Mouse (Mus musculus): ENCODE measurements around the gene Slc27a4. TPM values are rescaled to one million over a fixed set of nuclear protein-coding genes. Genes with fewer than 3 reads are reported as not detected.
"Not testable (repeated sequence)": the region's sequence is repeated elsewhere in the genome, so short reads cannot be mapped to it uniquely, and the experiment has no call there.

Gene Slc27a4
- polyA plus RNA-seq, 1 experiment from 2014 or later = 20.8 TPM

DNA sequence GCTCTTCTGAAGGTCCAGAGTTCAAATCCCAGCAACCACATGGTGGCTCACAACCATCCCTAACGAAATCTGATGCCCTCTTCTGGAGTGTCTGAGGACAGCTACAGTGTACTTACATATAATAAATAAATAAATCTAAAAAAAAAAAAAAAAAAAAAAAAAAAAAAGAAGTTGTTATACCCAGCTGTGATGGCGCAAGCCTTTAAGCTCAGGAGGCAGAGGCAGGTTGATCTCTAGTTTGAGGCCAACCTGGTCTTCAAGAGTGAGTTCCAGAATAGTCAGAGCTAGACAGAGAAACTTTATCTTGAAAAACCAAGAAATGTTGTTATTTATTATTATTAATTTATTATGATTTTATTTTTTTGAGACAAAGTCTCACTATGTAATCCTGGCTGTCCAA lies 21.2 kb upstream of the Slc27a4 start:
- ATAC-seq (ENCODE audit: insufficient read depth, low FRiP score, low TSS enrichment); H3K27ac ChIP-seq (ENCODE audit: low read depth, low read length); H3K9me3 ChIP-seq (ENCODE audit: control insufficient read depth, low read length); H3K27me3 ChIP-seq (ENCODE audit: control insufficient read depth, insufficient read depth, low read length); H3K4me2 ChIP-seq (ENCODE audit: low read depth); H3K4me3 ChIP-seq (ENCODE audit: low read depth, low read length); H3K9ac ChIP-seq (ENCODE audit: low read length); DNase-seq (ENCODE audit: low spot score); H3K4me1 ChIP-seq (ENCODE audit: control insufficient read depth, insufficient read depth, low read length): not testable (repeated sequence)
- 97% methylated on average over 2 of the region's 2 CpGs for WGBS
- peaks cover 48% of the 10 kb centered on the region for H3K36me3 ChIP-seq (ENCODE audit: control insufficient read depth, insufficient read depth, low read length)

DNA sequence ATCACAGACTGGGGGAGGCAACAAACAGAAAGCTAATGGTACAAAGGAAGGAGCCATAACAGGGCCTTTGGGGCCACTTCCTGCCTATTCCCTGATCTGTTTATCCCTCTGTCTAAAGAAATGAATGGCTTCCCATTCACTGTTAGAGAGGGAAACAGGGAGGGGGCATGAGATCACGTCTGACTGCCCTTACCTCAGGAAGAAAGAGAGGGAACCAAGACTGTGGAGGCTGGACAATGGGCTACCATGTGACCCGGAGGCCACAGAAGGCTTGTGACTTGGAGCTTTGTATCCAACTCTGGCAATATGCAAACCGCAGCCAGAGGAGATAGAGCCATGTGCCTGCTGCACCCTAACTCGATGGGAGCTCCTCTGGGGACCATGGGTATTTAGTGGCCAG lies 18.1 kb upstream of the Slc27a4 start:
- ATAC-seq (ENCODE audit: insufficient read depth, low FRiP score, low TSS enrichment) (no peak), DNase-seq (ENCODE audit: low spot score) (no peak)
- 69% methylated on average over 4 of the region's 4 CpGs for WGBS
- peaks cover 34% of the 10 kb centered on the region for H3K36me3 ChIP-seq (ENCODE audit: control insufficient read depth, insufficient read depth, low read length)
- no peaks in the 10 kb centered on the region for H3K27me3 ChIP-seq (ENCODE audit: control insufficient read depth, insufficient read depth, low read length)
- peaks cover 6% of the 10 kb centered on the region; the same call in 1 of the 2 replicates for H3K4me1 ChIP-seq (ENCODE audit: control insufficient read depth, insufficient read depth, low read length)
- no peak overlapping the region for H3K27ac ChIP-seq (ENCODE audit: low read depth, low read length)
- no peaks in the 10 kb centered on the region for H3K9me3 ChIP-seq (ENCODE audit: control insufficient read depth, low read length)
- H3K4me2 ChIP-seq (ENCODE audit: low read depth) = no peak overlapping the region
- H3K9ac ChIP-seq (ENCODE audit: low read length) = no peak overlapping the region
- H3K4me3 ChIP-seq (ENCODE audit: low read depth, low read length) = no peak overlapping the region

DNA sequence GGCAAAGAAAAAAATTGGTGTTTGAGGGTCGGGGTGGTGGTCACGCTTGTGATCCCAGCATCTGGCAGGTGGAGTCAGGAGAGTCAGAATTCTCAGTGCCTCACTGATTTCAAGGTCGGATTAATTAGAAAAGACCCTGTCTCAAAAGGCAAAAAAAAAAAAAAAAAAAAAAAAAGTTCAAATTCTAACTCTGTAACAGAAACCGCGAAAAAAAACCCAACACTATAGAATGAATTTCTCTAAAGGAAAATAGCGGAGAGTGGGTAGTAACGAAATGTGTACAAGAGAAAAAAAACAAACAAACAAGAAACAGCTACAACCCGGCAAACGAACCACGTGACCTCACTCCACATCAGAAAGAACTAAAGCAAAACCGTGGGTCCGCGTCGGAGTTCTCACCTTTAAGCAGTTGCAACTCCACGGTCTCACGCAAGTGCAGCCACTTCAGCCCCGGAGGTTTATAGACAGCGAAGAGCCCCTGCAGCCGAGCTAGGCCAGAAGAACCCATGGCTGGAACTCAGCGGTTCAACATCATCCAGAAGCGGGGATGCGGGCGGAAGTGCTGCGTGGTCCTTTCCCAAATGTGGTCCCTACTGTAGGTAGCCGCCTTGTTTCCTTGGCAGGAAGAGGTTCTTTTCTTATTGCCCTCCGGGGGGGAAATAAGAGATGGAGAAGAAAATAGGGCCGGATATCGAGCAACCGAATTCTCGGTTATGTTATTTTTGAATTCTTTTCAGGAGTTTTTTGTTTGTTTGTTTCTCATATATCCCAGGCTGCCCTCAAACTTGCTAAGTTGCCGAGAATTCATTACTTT lies 15.1 kb upstream of the Slc27a4 start, which contains the start of gene Coq4:
TSS of gene Coq4 (plus strand) at position 390 of the 814 bp plus-strand sequence.
- peaks cover 20% of the 10 kb centered on the region for H3K36me3 ChIP-seq (ENCODE audit: control insufficient read depth, insufficient read depth, low read length)
- peak within 1 kb of the TSS; percentile 57 for H3K4me2 ChIP-seq (ENCODE audit: low read depth)
- peak within 1 kb of the TSS; percentile 72 for H3K9ac ChIP-seq (ENCODE audit: low read length)
- H3K27ac ChIP-seq (ENCODE audit: low read depth, low read length) = no peak within 1 kb of the TSS
- H3K4me3 ChIP-seq (ENCODE audit: low read depth, low read length) = peak within 1 kb of the TSS; percentile 69
- DNase-seq (ENCODE audit: low spot score) = peak; percentile 89
- H3K4me1 ChIP-seq (ENCODE audit: control insufficient read depth, insufficient read depth, low read length) = peaks cover 6% of the 10 kb centered on the region; the same call in 1 of the 2 replicates
- peak; percentile 72; the same call in 1 of the 2 replicates for ATAC-seq (ENCODE audit: insufficient read depth, low FRiP score, low TSS enrichment)
- no peaks in the 10 kb centered on the region for H3K27me3 ChIP-seq (ENCODE audit: control insufficient read depth, insufficient read depth, low read length)
- H3K9me3 ChIP-seq (ENCODE audit: control insufficient read depth, low read length) = no peaks in the 10 kb centered on the region
- 2% methylated on average over 31 of the region's 31 CpGs for WGBS

DNA sequence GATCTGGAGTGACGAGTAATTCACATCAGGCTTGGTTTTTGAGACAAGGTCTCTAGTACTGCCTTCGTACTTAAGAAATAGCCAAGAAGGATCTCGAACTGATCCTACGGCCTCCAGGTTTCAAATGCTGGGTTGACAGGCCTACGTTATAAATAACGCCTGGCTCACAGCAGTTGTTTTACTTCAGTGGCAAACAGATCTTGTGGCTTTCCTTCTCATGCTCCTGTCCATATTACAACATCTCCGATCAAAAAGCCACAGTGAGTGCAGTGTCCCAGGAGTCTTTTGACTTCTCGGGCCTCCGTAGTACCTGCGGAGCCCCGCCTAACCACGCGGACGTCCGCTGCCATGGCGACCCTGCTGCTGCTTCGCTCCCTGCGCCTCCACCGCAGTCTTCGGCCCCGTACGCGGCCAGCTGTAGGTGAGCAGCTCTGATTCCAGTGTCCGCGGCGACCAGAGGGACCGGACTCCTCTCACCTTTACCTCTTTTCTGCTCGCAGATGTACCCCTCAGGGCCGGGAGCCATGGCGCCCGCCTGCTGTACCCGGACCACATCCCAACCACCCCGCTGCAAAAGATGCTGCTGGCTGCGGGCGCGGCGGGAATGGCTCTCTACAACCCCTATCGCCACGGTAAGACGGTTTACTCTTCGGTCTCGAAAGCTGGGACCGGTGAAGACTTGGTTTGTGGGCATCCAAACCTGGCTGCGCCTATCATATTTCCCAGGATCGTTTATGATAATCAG lies 14.3 kb upstream of the Slc27a4 start, which contains the start of gene Trub2:
TSS of gene Trub2 (minus strand) at position 566 of the 745 bp plus-strand sequence.
- H3K9ac ChIP-seq (ENCODE audit: low read length) = peak within 1 kb of the TSS; percentile 72
- WGBS = under 1% methylated on average over 45 of the region's 45 CpGs
- ATAC-seq (ENCODE audit: insufficient read depth, low FRiP score, low TSS enrichment) = peak; percentile 63
- H3K4me2 ChIP-seq (ENCODE audit: low read depth) = peak within 1 kb of the TSS; percentile 57
- peak; percentile 83 for DNase-seq (ENCODE audit: low spot score)
- no peaks in the 10 kb centered on the region for H3K27me3 ChIP-seq (ENCODE audit: control insufficient read depth, insufficient read depth, low read length)
- no peaks in the 10 kb centered on the region for H3K9me3 ChIP-seq (ENCODE audit: control insufficient read depth, low read length)
- peak within 1 kb of the TSS; percentile 69 for H3K4me3 ChIP-seq (ENCODE audit: low read depth, low read length)
- no peak within 1 kb of the TSS for H3K27ac ChIP-seq (ENCODE audit: low read depth, low read length)
- peaks cover 6% of the 10 kb centered on the region; the same call in 1 of the 2 replicates for H3K4me1 ChIP-seq (ENCODE audit: control insufficient read depth, insufficient read depth, low read length)
- H3K36me3 ChIP-seq (ENCODE audit: control insufficient read depth, insufficient read depth, low read length) = peaks cover 12% of the 10 kb centered on the region

DNA sequence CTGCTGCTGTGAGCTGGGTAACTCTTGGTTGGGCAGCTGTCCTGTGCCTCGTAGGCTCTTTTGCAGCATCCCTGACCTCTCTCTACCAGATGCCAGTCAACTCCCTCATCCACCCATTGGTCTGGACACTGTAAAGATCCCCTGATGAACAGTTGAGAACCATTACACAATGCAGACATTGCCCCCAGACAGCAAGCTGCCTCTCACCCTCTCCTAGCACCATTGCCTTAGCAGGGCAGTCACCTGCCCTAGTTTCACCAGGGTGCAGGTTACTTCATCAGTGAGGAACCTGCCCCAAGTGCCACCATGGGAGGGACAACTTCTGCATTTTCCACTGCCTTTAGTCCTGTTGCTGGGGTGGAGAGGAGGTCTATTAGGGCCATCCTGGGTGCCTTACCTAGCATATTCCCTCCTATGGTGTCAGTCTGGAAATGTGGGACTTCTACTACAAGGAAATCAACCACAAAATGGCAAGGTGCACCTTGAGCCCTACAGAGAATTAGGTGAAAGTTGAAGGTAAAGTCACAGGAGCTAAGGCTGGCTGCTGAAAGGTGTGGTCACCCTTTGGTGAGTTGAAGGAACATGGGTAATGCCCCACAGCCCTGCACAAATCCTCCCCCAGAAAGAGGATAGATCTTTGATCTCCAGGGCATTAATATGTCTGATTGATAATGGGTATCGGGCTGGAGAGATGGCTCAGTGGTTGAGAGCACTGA lies 9.5 kb upstream of the Slc27a4 start:
- 98% methylated on average over 2 of the region's 2 CpGs for WGBS

DNA sequence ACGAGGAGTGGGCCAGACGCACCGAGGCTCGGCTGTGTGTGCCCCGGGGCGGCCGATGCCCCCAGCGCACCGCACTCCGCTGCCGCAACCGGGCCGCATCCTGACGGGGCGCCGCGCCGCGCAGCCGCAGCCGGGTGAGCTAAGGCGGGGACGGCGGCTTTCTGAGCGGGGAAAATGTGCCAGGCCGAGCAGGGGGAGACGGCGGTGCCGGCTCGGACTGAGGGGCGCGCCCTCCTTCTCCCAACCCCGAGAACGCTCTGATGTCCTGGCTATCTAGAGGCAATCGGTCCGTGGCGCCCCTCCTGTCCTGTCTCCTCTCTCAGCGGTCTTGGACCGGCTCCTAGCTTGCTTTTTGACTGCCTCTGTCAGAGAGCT lies 380 bp downstream of the Slc27a4 start:
- Histone ChIP-seq H3K4me1 (ENCODE audit: control insufficient read depth, insufficient read depth, low read length) (peaks cover 9% of the 10 kb centered on the region), H3K27me3 (ENCODE audit: control insufficient read depth, insufficient read depth, low read length) (no peaks in the 10 kb centered on the region), H3K4me2 (ENCODE audit: low read depth) (peak overlapping the region; percentile 91), H3K9ac (ENCODE audit: low read length) (peak overlapping the region; percentile 87), H3K4me3 (ENCODE audit: low read depth, low read length) (peak overlapping the region; percentile 90), H3K36me3 (ENCODE audit: control insufficient read depth, insufficient read depth, low read length) (peaks cover 13% of the 10 kb centered on the region), H3K27ac (ENCODE audit: low read depth, low read length) (peak overlapping the region; percentile 60; the same call in 1 of the 2 replicates), H3K9me3 (ENCODE audit: control insufficient read depth, low read length) (no peaks in the 10 kb centered on the region)
- WGBS = under 1% methylated on average over 39 of the region's 39 CpGs
- ATAC-seq (ENCODE audit: insufficient read depth, low FRiP score, low TSS enrichment) (no peak; the same call in 1 of the 2 replicates), DNase-seq (ENCODE audit: low spot score) (no peak)

More for the DNA sequence above, 9.5 kb upstream of the Slc27a4 start:
- Histone ChIP-seq H3K9me3 (ENCODE audit: control insufficient read depth, low read length) (no peaks in the 10 kb centered on the region), H3K36me3 (ENCODE audit: control insufficient read depth, insufficient read depth, low read length) (peaks cover 8% of the 10 kb centered on the region), H3K9ac (ENCODE audit: low read length) (no peak overlapping the region), H3K27ac (ENCODE audit: low read depth, low read length) (no peak overlapping the region), H3K4me2 (ENCODE audit: low read depth) (no peak overlapping the region), H3K4me1 (ENCODE audit: control insufficient read depth, insufficient read depth, low read length) (no peaks in the 10 kb centered on the region), H3K4me3 (ENCODE audit: low read depth, low read length) (no peak overlapping the region), H3K27me3 (ENCODE audit: control insufficient read depth, insufficient read depth, low read length) (no peaks in the 10 kb centered on the region)
- DNase-seq (ENCODE audit: low spot score) (no peak), ATAC-seq (ENCODE audit: insufficient read depth, low FRiP score, low TSS enrichment) (no peak)

DNA sequence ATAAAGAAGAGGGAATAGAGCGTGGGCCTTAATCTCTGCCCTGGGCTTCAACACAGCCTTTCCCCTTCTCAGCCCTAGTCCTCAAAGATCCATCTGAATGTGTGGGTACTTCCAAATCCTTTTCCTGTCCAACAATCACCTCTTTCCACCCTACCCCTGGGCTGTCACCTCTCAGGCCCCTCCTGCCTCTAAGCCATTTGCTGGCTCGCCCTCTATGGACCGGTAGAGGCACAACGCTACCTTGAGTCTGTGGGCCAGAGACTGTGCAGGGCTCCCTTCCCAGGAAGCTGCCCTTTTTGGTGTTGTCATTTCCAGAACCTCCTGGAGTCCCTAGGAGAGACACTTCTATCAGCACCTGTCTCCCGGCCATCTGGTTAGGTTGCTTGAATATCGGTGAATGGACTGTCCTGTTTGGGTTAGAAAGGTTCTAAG lies 982 bp downstream of the Slc27a4 start:
- Histone ChIP-seq H3K4me3 (ENCODE audit: low read depth, low read length) (peak overlapping the region; percentile 90), H3K9me3 (ENCODE audit: control insufficient read depth, low read length) (no peaks in the 10 kb centered on the region), H3K27ac (ENCODE audit: low read depth, low read length) (no peak overlapping the region), H3K27me3 (ENCODE audit: control insufficient read depth, insufficient read depth, low read length) (no peaks in the 10 kb centered on the region), H3K4me2 (ENCODE audit: low read depth) (peak overlapping the region; percentile 91), H3K9ac (ENCODE audit: low read length) (peak overlapping the region; percentile 87), H3K4me1 (ENCODE audit: control insufficient read depth, insufficient read depth, low read length) (peaks cover 9% of the 10 kb centered on the region), H3K36me3 (ENCODE audit: control insufficient read depth, insufficient read depth, low read length) (peaks cover 16% of the 10 kb centered on the region)
- ATAC-seq (ENCODE audit: insufficient read depth, low FRiP score, low TSS enrichment) = no peak
- no peak for DNase-seq (ENCODE audit: low spot score)
- WGBS = 25% methylated on average over 6 of the region's 6 CpGs

DNA sequence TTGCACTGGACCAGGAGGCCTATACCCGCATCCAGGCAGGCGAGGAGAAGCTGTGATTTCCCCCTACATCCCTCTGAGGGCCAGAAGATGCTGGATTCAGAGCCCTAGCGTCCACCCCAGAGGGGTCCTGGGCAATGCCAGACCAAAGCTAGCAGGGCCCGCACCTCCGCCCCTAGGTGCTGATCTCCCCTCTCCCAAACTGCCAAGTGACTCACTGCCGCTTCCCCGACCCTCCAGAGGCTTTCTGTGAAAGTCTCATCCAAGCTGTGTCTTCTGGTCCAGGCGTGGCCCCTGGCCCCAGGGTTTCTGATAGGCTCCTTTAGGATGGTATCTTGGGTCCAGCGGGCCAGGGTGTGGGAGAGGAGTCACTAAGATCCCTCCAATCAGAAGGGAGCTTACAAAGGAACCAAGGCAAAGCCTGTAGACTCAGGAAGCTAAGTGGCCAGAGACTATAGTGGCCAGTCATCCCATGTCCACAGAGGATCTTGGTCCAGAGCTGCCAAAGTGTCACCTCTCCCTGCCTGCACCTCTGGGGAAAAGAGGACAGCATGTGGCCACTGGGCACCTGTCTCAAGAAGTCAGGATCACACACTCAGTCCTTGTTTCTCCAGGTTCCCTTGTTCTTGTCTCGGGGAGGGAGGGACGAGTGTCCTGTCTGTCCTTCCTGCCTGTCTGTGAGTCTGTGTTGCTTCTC lies 13.4 kb downstream of the Slc27a4 start:
- H3K4me1 ChIP-seq (ENCODE audit: control insufficient read depth, insufficient read depth, low read length) = peaks cover 12% of the 10 kb centered on the region
- DNase-seq (ENCODE audit: low spot score) = no peak
- 82% methylated on average over 11 of the region's 11 CpGs for WGBS
- ATAC-seq (ENCODE audit: insufficient read depth, low FRiP score, low TSS enrichment) = no peak
- H3K9me3 ChIP-seq (ENCODE audit: control insufficient read depth, low read length) = no peaks in the 10 kb centered on the region
- H3K27me3 ChIP-seq (ENCODE audit: control insufficient read depth, insufficient read depth, low read length) = no peaks in the 10 kb centered on the region
- no peak overlapping the region for H3K4me3 ChIP-seq (ENCODE audit: low read depth, low read length)
- no peak overlapping the region for H3K9ac ChIP-seq (ENCODE audit: low read length)
- H3K27ac ChIP-seq (ENCODE audit: low read depth, low read length) = no peak overlapping the region
- no peak overlapping the region for H3K4me2 ChIP-seq (ENCODE audit: low read depth)
- peaks cover 19% of the 10 kb centered on the region for H3K36me3 ChIP-seq (ENCODE audit: control insufficient read depth, insufficient read depth, low read length)

Data from neural tube, embryonic 11.5 days (tissue).